Mouse (Mus musculus) E14TG2a.4 (cell line): Measurements from ENCODE around the gene Celf1.

Experiments used
- CTCF ChIP-seq: conservative IDR thresholded peaks from 2 replicates; pipeline ENCODE4 v1.5.1; 2014; ENCODE audit warnings: low read length
- NANOG ChIP-seq: IDR thresholded peaks from 2 replicates; pipeline ENCODE4 v1.6.1; 2014; ENCODE audit warnings: borderline replicate concordance, low read length, mixed read lengths

DNA sequence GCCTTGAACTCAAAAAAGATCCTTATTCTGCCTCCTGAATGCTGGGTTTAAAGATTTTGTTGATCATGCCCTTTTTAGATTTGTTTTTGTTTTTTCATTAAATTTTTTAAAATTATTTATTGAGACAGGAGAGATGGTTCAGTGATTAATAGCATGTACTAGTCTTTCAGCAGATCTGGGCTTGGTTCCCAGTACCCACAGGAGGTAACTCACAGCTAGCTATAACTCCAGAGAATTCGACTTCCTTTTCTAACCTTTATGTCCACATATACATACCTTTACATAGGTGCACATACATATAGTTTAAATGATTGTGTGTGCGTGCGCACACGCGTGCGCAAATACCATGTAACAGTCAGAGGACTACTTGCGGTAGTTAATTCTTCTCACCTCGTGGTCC, 68.4 kb downstream of the Celf1 start:
- no peak for TF ChIP-seq CTCF
- TF ChIP-seq NANOG, result no peak
